Mouse (Mus musculus): ENCODE data around the gene Alg12. TPM values are rescaled to one million over a fixed set of nuclear protein-coding genes. Genes with fewer than 3 reads are reported as not detected.
"Not testable (repeated sequence)": the region's sequence is repeated elsewhere in the genome, so short reads cannot be mapped to it uniquely, and the experiment has no call there.

Alg12 gene
- polyA plus RNA-seq, 1 experiment from 2014 or later = 9.8 TPM

DNA sequence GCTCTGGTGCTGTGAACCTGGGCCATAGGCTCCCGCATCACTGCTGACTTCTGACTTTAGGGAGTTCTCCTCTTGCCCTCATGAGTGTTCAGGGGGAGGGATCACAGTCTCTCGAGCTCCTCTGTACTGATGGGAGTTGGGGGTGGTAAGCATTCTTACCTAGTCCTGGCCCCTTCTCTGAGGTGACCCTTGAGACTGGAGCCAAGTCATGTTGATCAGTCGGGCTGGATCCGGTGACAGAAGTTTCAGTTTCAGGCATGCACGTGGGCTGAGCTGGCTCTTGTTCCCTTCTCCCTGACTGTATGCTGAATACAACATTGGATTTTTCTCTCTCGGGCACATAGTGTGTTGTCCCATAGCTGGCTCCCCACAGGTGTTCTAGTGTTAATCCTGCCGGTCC lies 2.3 kb upstream of the Alg12 start:
- H3K4me3 ChIP-seq (replicated peaks; ENCODE audit: low read depth, low read length) = no peak overlapping the region
- H3K9ac ChIP-seq (ENCODE audit: low read depth, low read length) = no peak overlapping the region
- DNase-seq (ENCODE audit: low spot score) = no peak
- no peaks in the 10 kb centered on the region for H3K9me3 ChIP-seq (replicated peaks; ENCODE audit: low read length)
- no peak overlapping the region for H3K4me2 ChIP-seq (ENCODE audit: low read length)
- ATAC-seq (replicated peaks; ENCODE audit: low FRiP score, low read depth) = no peak
- no peak for TF ChIP-seq CTCF (IDR thresholded peaks at IDR 0.05; ENCODE audit: low read depth)
- H3K36me3 ChIP-seq (ENCODE audit: insufficient read depth, low read length) = peaks cover 29% of the 10 kb centered on the region
- WGBS = 63% methylated on average over 7 of the region's 7 CpGs
- H3K4me1 ChIP-seq (replicated peaks; ENCODE audit: insufficient read depth, low read length) = peaks cover 8% of the 10 kb centered on the region
- no peak overlapping the region for H3K27ac ChIP-seq
- H3K27me3 ChIP-seq (ENCODE audit: insufficient read depth, low read length) = no peaks in the 10 kb centered on the region

DNA sequence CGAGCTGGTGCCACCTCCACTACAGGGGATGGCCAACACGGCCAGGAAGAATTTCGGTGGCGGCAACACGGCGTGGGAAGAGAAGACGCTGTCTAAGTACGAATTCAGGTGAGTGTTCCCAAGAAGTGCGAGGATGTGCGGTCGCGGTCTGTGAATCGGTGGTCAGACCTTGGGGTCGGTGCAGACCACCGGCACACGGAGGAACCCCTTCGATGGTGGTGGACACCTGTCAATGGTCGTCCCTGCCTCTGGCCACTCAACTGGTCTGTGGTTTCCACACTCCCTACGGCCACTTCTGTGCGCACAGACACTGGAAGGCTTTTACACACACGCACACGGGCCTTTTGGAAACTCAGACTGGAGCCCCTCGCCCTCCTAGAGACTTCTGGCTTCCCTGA lies 787 bp upstream of the Alg12 start:
- ATAC-seq (replicated peaks; ENCODE audit: low FRiP score, low read depth) (no peak), DNase-seq (ENCODE audit: low spot score) (no peak)
- WGBS = 0% methylated on average over 23 of the region's 23 CpGs
- Histone ChIP-seq H3K36me3 (ENCODE audit: insufficient read depth, low read length) (peaks cover 23% of the 10 kb centered on the region), H3K27me3 (ENCODE audit: insufficient read depth, low read length) (no peaks in the 10 kb centered on the region), H3K9ac (ENCODE audit: low read depth, low read length) (peak overlapping the region; percentile 88), H3K9me3 (replicated peaks; ENCODE audit: low read length) (no peaks in the 10 kb centered on the region), H3K4me2 (ENCODE audit: low read length) (peak overlapping the region; percentile 91), H3K4me1 (replicated peaks; ENCODE audit: insufficient read depth, low read length) (peaks cover 8% of the 10 kb centered on the region), H3K4me3 (replicated peaks; ENCODE audit: low read depth, low read length) (peak overlapping the region; percentile 88), H3K27ac (0 out of 2 replicates have a peak overlapping the region, but pooled peaks have one; percentile 47)
- TF ChIP-seq CTCF (IDR thresholded peaks at IDR 0.05; ENCODE audit: low read depth) = no peak

- Histone ChIP-seq H3K4me3 (replicated peaks; ENCODE audit: low read depth, low read length) (no peak overlapping the region), H3K36me3 (ENCODE audit: insufficient read depth, low read length) (peaks cover 6% of the 10 kb centered on the region; the same call in 1 of the 2 replicates), H3K27me3 (ENCODE audit: insufficient read depth, low read length) (no peaks in the 10 kb centered on the region), H3K27ac (no peak overlapping the region), H3K4me1 (replicated peaks; ENCODE audit: insufficient read depth, low read length) (peaks cover 3% of the 10 kb centered on the region; the same call in 1 of the 2 replicates), H3K9ac (ENCODE audit: low read depth, low read length) (no peak overlapping the region), H3K9me3 (replicated peaks; ENCODE audit: low read length) (no peaks in the 10 kb centered on the region), H3K4me2 (ENCODE audit: low read length) (no peak overlapping the region)
- TF ChIP-seq CTCF (IDR thresholded peaks at IDR 0.05; ENCODE audit: low read depth) = no peak
- WGBS = 85% methylated on average over 6 of the region's 6 CpGs
- ATAC-seq (replicated peaks; ENCODE audit: low FRiP score, low read depth) (no peak), DNase-seq (ENCODE audit: low spot score) (no peak)
Observed at GRCm38 (mm10) chr15:88815196-88815700, 3.9 kb downstream of the Alg12 start.

DNA sequence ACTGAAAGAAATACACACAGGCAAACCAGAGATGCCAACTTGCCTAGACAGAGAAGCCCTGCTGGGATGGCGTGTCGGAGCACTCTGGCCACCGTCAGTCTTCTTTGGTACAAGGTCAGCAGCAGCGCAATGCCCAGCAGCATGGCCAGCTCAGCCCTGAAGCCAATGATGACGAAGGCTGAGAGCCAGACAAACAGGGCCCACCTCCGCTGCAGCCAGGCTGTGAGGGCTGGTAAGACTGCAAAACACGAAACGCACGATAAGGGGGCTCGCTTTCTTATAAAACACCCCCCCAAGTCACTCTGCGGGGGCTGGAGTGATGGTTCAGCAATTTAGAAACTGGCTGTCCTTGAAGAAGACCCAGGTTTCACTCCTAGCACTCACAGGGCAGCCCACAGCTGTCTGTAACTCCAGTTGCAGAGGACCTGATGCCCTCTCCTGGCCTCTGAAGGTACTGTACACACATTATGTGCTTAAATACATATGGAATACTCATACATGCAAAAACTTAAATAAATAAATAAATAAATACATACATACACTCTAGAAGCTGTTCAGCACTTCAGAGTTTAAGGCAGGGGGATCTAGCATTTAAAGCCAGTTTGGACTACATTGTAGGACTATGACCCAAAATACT lies 4.6 kb downstream of the Alg12 start:
- H3K27me3 ChIP-seq (ENCODE audit: insufficient read depth, low read length) = no peaks in the 10 kb centered on the region
- no peaks in the 10 kb centered on the region for H3K4me1 ChIP-seq (replicated peaks; ENCODE audit: insufficient read depth, low read length)
- 96% methylated on average over 11 of the region's 11 CpGs for WGBS

GRCm38 (mm10) chr15:88813873-88814272 lies 5.2 kb downstream of the Alg12 start:
- H3K4me1 ChIP-seq (replicated peaks; ENCODE audit: insufficient read depth, low read length); H3K9me3 ChIP-seq (replicated peaks; ENCODE audit: low read length); H3K9ac ChIP-seq (ENCODE audit: low read depth, low read length); H3K27me3 ChIP-seq (ENCODE audit: insufficient read depth, low read length); H3K4me2 ChIP-seq (ENCODE audit: low read length); ATAC-seq (replicated peaks; ENCODE audit: low FRiP score, low read depth); H3K36me3 ChIP-seq (ENCODE audit: insufficient read depth, low read length); H3K4me3 ChIP-seq (replicated peaks; ENCODE audit: low read depth, low read length); DNase-seq (ENCODE audit: low spot score); H3K27ac ChIP-seq: not testable (repeated sequence)
- WGBS = 96% methylated on average over 2 of the region's 2 CpGs

More for the DNA sequence above, 4.6 kb downstream of the Alg12 start:
- Histone ChIP-seq H3K4me3 (replicated peaks; ENCODE audit: low read depth, low read length) (no peak overlapping the region), H3K27ac (no peak overlapping the region), H3K36me3 (ENCODE audit: insufficient read depth, low read length) (peaks cover 6% of the 10 kb centered on the region; the same call in 1 of the 2 replicates), H3K9ac (ENCODE audit: low read depth, low read length) (no peak overlapping the region), H3K4me2 (ENCODE audit: low read length) (no peak overlapping the region), H3K9me3 (replicated peaks; ENCODE audit: low read length) (no peaks in the 10 kb centered on the region)
- ATAC-seq (replicated peaks; ENCODE audit: low FRiP score, low read depth) (no peak), DNase-seq (ENCODE audit: low spot score) (no peak)
- peak; percentile 50 for TF ChIP-seq CTCF (IDR thresholded peaks at IDR 0.05; ENCODE audit: low read depth)

GRCm38 (mm10) chr15:88813262-88813661 lies 5.9 kb downstream of the Alg12 start:
- DNase-seq (ENCODE audit: low spot score) = no peak
- no peak overlapping the region for H3K9ac ChIP-seq (ENCODE audit: low read depth, low read length)
- H3K4me1 ChIP-seq (replicated peaks; ENCODE audit: insufficient read depth, low read length) = no peaks in the 10 kb centered on the region
- H3K4me2 ChIP-seq (ENCODE audit: low read length) = no peak overlapping the region
- H3K27ac ChIP-seq = no peak overlapping the region
- TF ChIP-seq CTCF (IDR thresholded peaks at IDR 0.05; ENCODE audit: low read depth) = peak; percentile 51
- ATAC-seq (replicated peaks; ENCODE audit: low FRiP score, low read depth) = no peak
- no peak overlapping the region for H3K4me3 ChIP-seq (replicated peaks; ENCODE audit: low read depth, low read length)
- 92% methylated on average over 3 of the region's 3 CpGs for WGBS
- H3K9me3 ChIP-seq (replicated peaks; ENCODE audit: low read length) = no peaks in the 10 kb centered on the region
- H3K36me3 ChIP-seq (ENCODE audit: insufficient read depth, low read length) = peaks cover 6% of the 10 kb centered on the region; the same call in 1 of the 2 replicates
- no peaks in the 10 kb centered on the region for H3K27me3 ChIP-seq (ENCODE audit: insufficient read depth, low read length)
